Mouse (Mus musculus) CH12.LX (cell line): ENCODE measurements around the gene Defb35. TPM values are rescaled to one million over a fixed set of nuclear protein-coding genes. Genes with fewer than 3 reads are reported as not detected.

ENCODE experiments used
- DNase-seq: peaks from one replicate; pipeline ENCODE4 v3.0.0-alpha.2; 2013; ENCODE audit errors: extremely low read depth
- H3K27ac ChIP-seq: 2 replicates; pipeline ENCODE4 v1.5.1; 2012; ENCODE audit warnings: low read depth, mild to moderate bottlenecking, control low read depth, moderate library complexity; ENCODE audit not compliant: insufficient read depth
- H3K27me3 ChIP-seq: replicated peaks from 2 replicates; pipeline ENCODE3; 2012; ENCODE audit warnings: inconsistent platforms
- H3K36me3 ChIP-seq, 2 experiments: replicated peaks in 1 of 2; 2 replicates each; pipeline versions ENCODE3 to v1.6.1; 2012; ENCODE audit warnings: inconsistent platforms in 1 of 2, low read length in 1 of 2, mild to moderate bottlenecking in 1 of 2, mixed read lengths in 1 of 2, moderate library complexity in 1 of 2; ENCODE audit not compliant: control insufficient read depth in 1 of 2, insufficient read depth in 1 of 2
- H3K4me1 ChIP-seq, 2 experiments: 2 replicates each; pipeline ENCODE4 v1.6.1; 2012; ENCODE audit warnings: inconsistent platforms in 1 of 2, moderate library complexity in 1 of 2; ENCODE audit not compliant: insufficient read depth in 2 of 2, control insufficient read depth in 1 of 2
- H3K4me2 ChIP-seq: 2 replicates; pipeline ENCODE4 v1.6.1; 2012; ENCODE audit warnings: low read depth, mild to moderate bottlenecking, control low read depth; ENCODE audit not compliant: poor library complexity, insufficient read depth, severe bottlenecking
- H3K4me3 ChIP-seq, 3 experiments: fragments of 150-350 bp in 1 of 3; sonication (generic) in 1 of 3; replicated peaks in 1 of 3; 2 replicates each; pipeline versions ENCODE3 to v1.5.1; 2011 to 2012; ENCODE audit warnings: low read depth in 2 of 3, low read length in 2 of 3, mild to moderate bottlenecking in 2 of 3, moderate library complexity in 2 of 3, control low read depth in 1 of 3, improper control_type of control experiment in 1 of 3, inconsistent platforms in 1 of 3, mixed read lengths in 1 of 3; ENCODE audit not compliant: poor library complexity in 1 of 3
- H3K79me2 ChIP-seq: replicated peaks from 2 replicates; pipeline ENCODE4 v1.6.1; 2012; ENCODE audit warnings: mild to moderate bottlenecking, moderate library complexity; ENCODE audit not compliant: control insufficient read depth, poor library complexity, insufficient read depth, severe bottlenecking; ENCODE audit errors: extremely low read depth
- H3K9ac ChIP-seq: 2 replicates; pipeline ENCODE4 v1.6.1; 2012; ENCODE audit warnings: low read depth, mild to moderate bottlenecking, control low read depth, moderate library complexity; ENCODE audit not compliant: insufficient read depth
- H3K9me3 ChIP-seq: replicated peaks from 2 replicates; pipeline ENCODE3; 2012; ENCODE audit warnings: low read length, inconsistent platforms, mixed read lengths
- BHLHE40 ChIP-seq: IDR thresholded peaks from 2 replicates; pipeline ENCODE4 v1.6.1; 2011; ENCODE audit warnings: mild to moderate bottlenecking, low read depth, low read length, improper control_type of control experiment
- CTCF ChIP-seq, 2 experiments: IDR thresholded peaks in 1 of 2; conservative IDR thresholded peaks in 1 of 2; 2 replicates each; pipeline ENCODE4 v1.5.1; 2011 to 2012; ENCODE audit warnings: low read depth in 2 of 2, low read length in 2 of 2, improper control_type of control experiment in 1 of 2, inconsistent platforms in 1 of 2, mild to moderate bottlenecking in 1 of 2, moderate library complexity in 1 of 2
- ELF1 ChIP-seq: IDR thresholded peaks from 2 replicates; pipeline ENCODE4 v1.6.1; 2014; ENCODE audit warnings: low read depth, mild to moderate bottlenecking, inconsistent platforms, low read length, improper control_type of control experiment
- JUND ChIP-seq: conservative IDR thresholded peaks from 2 replicates; pipeline ENCODE4 v1.6.1; 2011; ENCODE audit warnings: low read depth, low read length, improper control_type of control experiment
- MYC ChIP-seq: IDR thresholded peaks from 2 replicates; pipeline ENCODE4 v1.6.1; 2011; ENCODE audit warnings: low read depth, mild to moderate bottlenecking, improper control_type of control experiment, low read length
- NELFE ChIP-seq: IDR thresholded peaks from 2 replicates; pipeline ENCODE4 v1.6.1; 2011; ENCODE audit warnings: low read depth, low read length, improper control_type of control experiment
- NRF1 ChIP-seq: IDR thresholded peaks from 2 replicates; pipeline ENCODE4 v1.6.1; 2014; ENCODE audit warnings: low read depth, mild to moderate bottlenecking, inconsistent platforms, low read length, improper control_type of control experiment, moderate library complexity
- POLR2AphosphoS2 ChIP-seq: IDR thresholded peaks from 2 replicates; pipeline ENCODE4 v1.6.1; 2011; ENCODE audit warnings: low read depth, low read length, improper control_type of control experiment
- RAD21 ChIP-seq: IDR thresholded peaks from 2 replicates; pipeline ENCODE4 v1.6.1; 2011; ENCODE audit warnings: low read depth, mild to moderate bottlenecking, low read length, improper control_type of control experiment, moderate library complexity
- RCOR1 ChIP-seq: conservative IDR thresholded peaks from 2 replicates; pipeline ENCODE4 v1.6.1; 2012; ENCODE audit warnings: low read depth, mild to moderate bottlenecking, inconsistent platforms, low read length, improper control_type of control experiment
- SIN3A ChIP-seq: IDR thresholded peaks from 2 replicates; pipeline ENCODE4 v1.6.1; 2012; ENCODE audit warnings: low read length, improper control_type of control experiment, inconsistent platforms
- SMC3 ChIP-seq: IDR thresholded peaks from 2 replicates; pipeline ENCODE4 v1.6.1; 2011; ENCODE audit warnings: low read depth, low read length, improper control_type of control experiment
- UBTF ChIP-seq: IDR thresholded peaks from 2 replicates; pipeline ENCODE4 v1.6.1; 2012; ENCODE audit warnings: low read depth, mild to moderate bottlenecking, inconsistent platforms, low read length, improper control_type of control experiment, moderate library complexity
- ZC3H11A ChIP-seq: IDR thresholded peaks from 2 replicates; pipeline ENCODE4 v1.6.1; 2012; ENCODE audit warnings: low read depth, mild to moderate bottlenecking, inconsistent platforms, low read length, improper control_type of control experiment
- ZMIZ1 ChIP-seq: IDR thresholded peaks from 2 replicates; pipeline ENCODE4 v1.6.1; 2012; ENCODE audit warnings: low read depth, mild to moderate bottlenecking, inconsistent platforms, low read length, improper control_type of control experiment
- ZNF384 ChIP-seq: IDR thresholded peaks from 2 replicates; pipeline ENCODE4 v1.6.1; 2012; ENCODE audit warnings: low read depth, low read length, improper control_type of control experiment, inconsistent platforms
- dilution Hi-C: fragments of 300-500 bp; cut with MboI; formaldehyde crosslinking; loops from 2 replicates; pipeline ENCODE4 v1.14.3; 2020; ENCODE audit warnings: low sequenced_read_pairs; ENCODE audit not compliant: extremely low pct_unique_long_range_greater_than_20kb, extremely low pct_ligation_motif_present
- in situ Hi-C: fragments of 300-500 bp; cut with MboI; formaldehyde crosslinking; loops from 3 replicates; pipeline ENCODE4 v1.14.3; 2019; ENCODE audit warnings: low sequenced_read_pairs, low pct_ligation_motif_present, low pct_unique_long_range_greater_than_20kb, mixed read lengths
- polyA plus RNA-seq: library from polyadenylated mRNA; unstranded; fragments of >175 nt; gene quantifications from 2 replicates; pipeline ENCODE4 v1.2.1, GENCODE M21; 2012; ENCODE audit warnings: low read depth; ENCODE audit not compliant: insufficient read length
- total RNA-seq, 2 experiments: library from RNA; depleted of rRNA; stranded (reverse); fragments of 300-350 nt in 1 of 2; fragments of >200 nt in 1 of 2; gene quantifications; 2 replicates each; pipeline ENCODE4 v1.2.3; 2012 to 2014

Defb35 gene
- total and polyA plus RNA-seq, 3 experiments, result not detected

- Histone ChIP-seq H3K4me2 (no peak within 1 kb of the TSS), H3K4me1 (no peaks in the 10 kb centered on the region), H3K9me3 (no peaks in the 10 kb centered on the region), H3K27ac (no peak within 1 kb of the TSS), H3K79me2 (no peaks in the 10 kb centered on the region), H3K27me3 (peaks cover 38% of the 10 kb centered on the region), H3K36me3 (no peaks in the 10 kb centered on the region), H3K4me3 (no peak within 1 kb of the TSS), H3K9ac (no peak within 1 kb of the TSS)
- TF ChIP-seq MYC, result no peak
- TF ChIP-seq ZMIZ1, result no peak
- no peak for TF ChIP-seq SMC3
- no peak for TF ChIP-seq JUND
- no peak for TF ChIP-seq NRF1
- TF ChIP-seq BHLHE40, result no peak
- TF ChIP-seq NELFE, result no peak
- no peak for TF ChIP-seq RCOR1
- no peak for TF ChIP-seq ZNF384
- TF ChIP-seq POLR2AphosphoS2, result no peak
- no peak for TF ChIP-seq CTCF (conservative IDR thresholded peaks at IDR 0.05 in 1 of 2, IDR thresholded peaks at IDR 0.05 in 1 of 2; ENCODE audit: low read depth in 2 of 2, low read length in 2 of 2)
- no peak for TF ChIP-seq SIN3A
- no peak for TF ChIP-seq UBTF
- no peak for DNase-seq
- in situ Hi-C loops (no loop called here), dilution Hi-C loops (no loop called here)
Observed at GRCm38 (mm10) chr8:21932610-21933009, 5.5 kb upstream of the Defb35 start, which contains the start of gene Defb15. Gene Defb15, minus strand, starts transcription at chr8:21932710.

- Histone ChIP-seq H3K27me3 (peaks cover 60% of the 10 kb centered on the region), H3K9me3 (no peaks in the 10 kb centered on the region), H3K4me2 (no peak within 1 kb of the TSS), H3K9ac (no peak within 1 kb of the TSS), H3K27ac (no peak within 1 kb of the TSS), H3K79me2 (no peaks in the 10 kb centered on the region), H3K36me3 (no peaks in the 10 kb centered on the region), H3K4me3 (no peak within 1 kb of the TSS), H3K4me1 (no peaks in the 10 kb centered on the region)
- dilution Hi-C loops (no loop called here), in situ Hi-C loops (no loop called here)
- no peak for TF ChIP-seq ZC3H11A
- TF ChIP-seq BHLHE40, result no peak
- TF ChIP-seq ELF1, result no peak
- no peak for TF ChIP-seq UBTF
- TF ChIP-seq RAD21, result no peak
- TF ChIP-seq NRF1, result no peak
- DNase-seq, result no peak
Observed at GRCm38 (mm10) chr8:21946462-21946861, 8.3 kb downstream of the Defb35 start, which contains the start of gene Defb13. Gene Defb13, plus strand, starts transcription at chr8:21946762.
